Mouse (Mus musculus): ENCODE results near the gene Olfr1465.

Gene Olfr1465

GRCm38 (mm10) chr19:13315441-13315840 lies at the start of gene Olfr1465:
Gene Olfr1465 (minus strand): TSS chr19:13315541.
- no peak for DNase-seq (ENCODE audit: low read depth, low spot score)

- no peak for DNase-seq (ENCODE audit: low read depth, low spot score)
These were observed 46.6 kb upstream of the Olfr1465 start, which contains the start of gene Olfr1467 for GRCm38 (mm10) chr19:13361936-13362335. Gene Olfr1467 (plus strand): TSS chr19:13362236.

- DNase-seq (ENCODE audit: low read depth, low spot score), result no peak
These were observed 23.2 kb upstream of the Olfr1465 start, which contains the start of gene Olfr1466 for GRCm38 (mm10) chr19:13338562-13338961. Gene Olfr1466 (plus strand): TSS chr19:13338862.

Data from WW6 (cell line).